Mouse (Mus musculus) Muller cell, postnatal 12 days (primary cell): ENCODE measurements around the gene Inpp5k.

Source experiments
- DNase-seq: peaks from one replicate; pipeline ENCODE4 v3.0.0-alpha.2; 2015; ENCODE audit errors: inconsistent ontology term

Gene Inpp5k

GRCm38 (mm10) chr11:75620136-75620780, 10.5 kb upstream of the Inpp5k start:
- no peak for DNase-seq

- no peak for DNase-seq
These were observed 9.4 kb upstream of the Inpp5k start for GRCm38 (mm10) chr11:75621426-75621825.

- DNase-seq, result no peak
These were observed 8.0 kb upstream of the Inpp5k start for GRCm38 (mm10) chr11:75622588-75623329.

- DNase-seq, result no peak
These were observed 6.7 kb upstream of the Inpp5k start for GRCm38 (mm10) chr11:75624102-75624554.

- DNase-seq, result no peak
These were observed 5.0 kb upstream of the Inpp5k start for GRCm38 (mm10) chr11:75625820-75626219.

GRCm38 (mm10) chr11:75630098-75630497, 690 bp upstream of the Inpp5k start:
- DNase-seq, result no peak

GRCm38 (mm10) chr11:75631561-75632225, 905 bp downstream of the Inpp5k start:
- peak; percentile 40 for DNase-seq

- no peak for DNase-seq
These were observed 2.1 kb downstream of the Inpp5k start for GRCm38 (mm10) chr11:75632921-75633320.

- DNase-seq, result no peak
These were observed 4.0 kb downstream of the Inpp5k start for GRCm38 (mm10) chr11:75634801-75635200.

GRCm38 (mm10) chr11:75635315-75635714, 4.5 kb downstream of the Inpp5k start:
- DNase-seq, result no peak

- DNase-seq, result no peak
These were observed 12.5 kb downstream of the Inpp5k start for GRCm38 (mm10) chr11:75643323-75643722.

- DNase-seq, result no peak
These were observed 13.9 kb downstream of the Inpp5k start for GRCm38 (mm10) chr11:75644684-75645083.

- DNase-seq, result peak; percentile 88
These were observed 17.0 kb downstream of the Inpp5k start for GRCm38 (mm10) chr11:75647681-75648211.

- no peak for DNase-seq
These were observed 18.4 kb downstream of the Inpp5k start for GRCm38 (mm10) chr11:75649155-75649561.

- no peak for DNase-seq
These were observed 19.5 kb downstream of the Inpp5k start, which contains the start of gene Myo1c for GRCm38 (mm10) chr11:75650311-75650710. Gene Myo1c, plus strand, starts transcription at chr11:75650504.

GRCm38 (mm10) chr11:75650958-75651425, 20.2 kb downstream of the Inpp5k start:
- no peak for DNase-seq

GRCm38 (mm10) chr11:75651426-75652221, 20.8 kb downstream of the Inpp5k start:
- peak; percentile 90 for DNase-seq

- DNase-seq, result no peak
These were observed 21.6 kb downstream of the Inpp5k start for GRCm38 (mm10) chr11:75652222-75652941.

- DNase-seq, result peak; percentile 44
These were observed 22.3 kb downstream of the Inpp5k start for GRCm38 (mm10) chr11:75652942-75653684.
